Mouse (Mus musculus): ENCODE measurements around the gene Gsdma3.
A peak's percentile ranks its signal among the peaks of the same experiment; 100 is the strongest.
"Not testable (repeated sequence)": the region's sequence is repeated elsewhere in the genome, so short reads cannot be mapped to it uniquely, and the experiment has no call there.

The Gsdma3 gene

GRCm38 (mm10) chr11:98660517-98660916, 34.4 kb downstream of the Gsdma3 start:
- no peak for DNase-seq (ENCODE audit: extremely low read depth, low read depth, low spot score)

GRCm38 (mm10) chr11:98664091-98664490, 37.9 kb downstream of the Gsdma3 start, which contains the start of gene Gsdma:
Gene Gsdma, plus strand, starts transcription at chr11:98664351.
- DNase-seq (ENCODE audit: extremely low read depth, low read depth, low spot score) = no peak

- no peak for DNase-seq (ENCODE audit: extremely low read depth, low read depth, low spot score)
Observed at GRCm38 (mm10) chr11:98668984-98669383, 42.8 kb downstream of the Gsdma3 start.

GRCm38 (mm10) chr11:98671284-98671815, 45.2 kb downstream of the Gsdma3 start:
- DNase-seq (ENCODE audit: extremely low read depth, low read depth, low spot score) = no peak

- no peak for DNase-seq (ENCODE audit: extremely low read depth, low read depth, low spot score)
Observed at GRCm38 (mm10) chr11:98671857-98672256, 45.7 kb downstream of the Gsdma3 start.

- no peak for DNase-seq (ENCODE audit: extremely low read depth, low read depth, low spot score)
Observed at GRCm38 (mm10) chr11:98672482-98672881, 46.3 kb downstream of the Gsdma3 start.

- not testable (repeated sequence) for DNase-seq (ENCODE audit: extremely low read depth, low read depth, low spot score)
Observed at GRCm38 (mm10) chr11:98673136-98673535, 47.0 kb downstream of the Gsdma3 start.

- DNase-seq (ENCODE audit: extremely low read depth, low read depth, low spot score) = no peak
Observed at GRCm38 (mm10) chr11:98675829-98676363, 49.7 kb downstream of the Gsdma3 start.

- no peak for DNase-seq (ENCODE audit: extremely low read depth, low read depth, low spot score)
Observed at GRCm38 (mm10) chr11:98680023-98680422, 53.9 kb downstream of the Gsdma3 start.

GRCm38 (mm10) chr11:98680595-98680994, 54.4 kb downstream of the Gsdma3 start:
- DNase-seq (ENCODE audit: extremely low read depth, low read depth, low spot score) = not testable (repeated sequence)

GRCm38 (mm10) chr11:98681186-98681585, 55.0 kb downstream of the Gsdma3 start:
- no peak for DNase-seq (ENCODE audit: extremely low read depth, low read depth, low spot score)

- peak; percentile 94 for DNase-seq (ENCODE audit: extremely low read depth, low read depth, low spot score)
Observed at GRCm38 (mm10) chr11:98681786-98682745, 55.9 kb downstream of the Gsdma3 start, which contains the start of gene Psmd3. Gene Psmd3, plus strand, starts transcription at chr11:98682554.

GRCm38 (mm10) chr11:98682811-98683210, 56.7 kb downstream of the Gsdma3 start:
- DNase-seq (ENCODE audit: extremely low read depth, low read depth, low spot score) = no peak

- DNase-seq (ENCODE audit: extremely low read depth, low read depth, low spot score) = no peak
Observed at GRCm38 (mm10) chr11:98685642-98686041, 59.5 kb downstream of the Gsdma3 start.

GRCm38 (mm10) chr11:98686976-98687375, 60.8 kb downstream of the Gsdma3 start:
- DNase-seq (ENCODE audit: extremely low read depth, low read depth, low spot score) = no peak
